Mouse (Mus musculus): ENCODE data around the gene Fam110a. TPM values are rescaled to one million over a fixed set of nuclear protein-coding genes. Genes with fewer than 3 reads are reported as not detected.

Fam110a gene
- total and polyA plus RNA-seq, 2 experiments, result 0.83 to 3.3 TPM

DNA sequence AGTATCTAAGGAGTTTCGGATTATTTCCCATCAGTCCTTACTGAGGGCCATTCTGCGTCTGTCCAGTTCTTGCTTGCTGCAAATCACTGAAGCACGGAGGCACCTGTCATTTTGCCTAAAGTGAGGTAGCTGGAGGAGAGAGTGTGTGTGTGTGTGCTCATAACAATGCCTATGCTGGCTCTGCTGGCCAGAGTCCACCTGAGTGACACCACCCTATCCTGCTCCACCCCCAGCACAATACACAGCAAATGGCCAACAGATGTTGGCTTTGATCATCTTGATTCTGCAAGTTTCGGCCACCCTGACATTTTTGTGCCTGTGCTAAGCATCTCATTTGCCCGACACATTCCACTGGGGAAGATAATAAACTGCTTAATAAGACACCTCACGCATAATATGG lies 1.5 kb downstream of the Fam110a start:
- peaks cover 3% of the 10 kb centered on the region; the same call in 1 of the 2 replicates for H3K79me2 ChIP-seq (ENCODE audit: control insufficient read depth, insufficient read depth, low read length)
- no peak overlapping the region for H3K9ac ChIP-seq (ENCODE audit: low read depth, low read length)
- no peak for DNase-seq (ENCODE audit: extremely low read depth, low read depth, low spot score)
- 75% methylated on average over 6 of the region's 6 CpGs for WGBS
- no peaks in the 10 kb centered on the region for H3K36me3 ChIP-seq (ENCODE audit: control insufficient read depth, insufficient read depth, low read length)
- H3K27me3 ChIP-seq (ENCODE audit: control insufficient read depth, insufficient read depth, low read length), result no peaks in the 10 kb centered on the region
- no peak overlapping the region for H3K4me3 ChIP-seq (ENCODE audit: insufficient read depth, low read depth, low read length)
- no peak for TF ChIP-seq CTCF (IDR thresholded peaks at IDR 0.05; ENCODE audit: low read depth, low read length)
- no peak for TF ChIP-seq POLR2A (IDR thresholded peaks at IDR 0.05; ENCODE audit: extremely low read depth, insufficient read depth, low read length)
- no peak overlapping the region for H3K27ac ChIP-seq (replicated peaks; ENCODE audit: insufficient read depth, low read depth, low read length)
- peaks cover 25% of the 10 kb centered on the region for H3K4me1 ChIP-seq (ENCODE audit: control insufficient read depth, insufficient read depth, low read length)

GRCm38 (mm10) chr2:151977689-151978440 lies 2.2 kb downstream of the Fam110a start:
- Histone ChIP-seq H3K9ac (ENCODE audit: low read depth, low read length) (no peak overlapping the region), H3K4me3 (ENCODE audit: insufficient read depth, low read depth, low read length) (no peak overlapping the region), H3K79me2 (ENCODE audit: control insufficient read depth, insufficient read depth, low read length) (peaks cover 3% of the 10 kb centered on the region; the same call in 1 of the 2 replicates), H3K4me1 (ENCODE audit: control insufficient read depth, insufficient read depth, low read length) (peaks cover 29% of the 10 kb centered on the region), H3K27ac (replicated peaks; ENCODE audit: insufficient read depth, low read depth, low read length) (no peak overlapping the region), H3K36me3 (ENCODE audit: control insufficient read depth, insufficient read depth, low read length) (no peaks in the 10 kb centered on the region), H3K27me3 (ENCODE audit: control insufficient read depth, insufficient read depth, low read length) (no peaks in the 10 kb centered on the region)
- TF ChIP-seq POLR2A (IDR thresholded peaks at IDR 0.05; ENCODE audit: extremely low read depth, insufficient read depth, low read length), result no peak
- TF ChIP-seq CTCF (IDR thresholded peaks at IDR 0.05; ENCODE audit: low read depth, low read length), result no peak
- DNase-seq (ENCODE audit: extremely low read depth, low read depth, low spot score), result peak; percentile 63
- WGBS, result 63% methylated on average over 4 of the region's 4 CpGs

- DNase-seq (ENCODE audit: extremely low read depth, low read depth, low spot score), result peak; percentile 93
- no peak for TF ChIP-seq POLR2A (IDR thresholded peaks at IDR 0.05; ENCODE audit: extremely low read depth, insufficient read depth, low read length)
- no peak for TF ChIP-seq CTCF (IDR thresholded peaks at IDR 0.05; ENCODE audit: low read depth, low read length)
- H3K79me2 ChIP-seq (ENCODE audit: control insufficient read depth, insufficient read depth, low read length), result peaks cover 3% of the 10 kb centered on the region; the same call in 1 of the 2 replicates
- no peak overlapping the region for H3K9ac ChIP-seq (ENCODE audit: low read depth, low read length)
- H3K27ac ChIP-seq (replicated peaks; ENCODE audit: insufficient read depth, low read depth, low read length), result no peak overlapping the region
- no peaks in the 10 kb centered on the region for H3K36me3 ChIP-seq (ENCODE audit: control insufficient read depth, insufficient read depth, low read length)
- no peak overlapping the region for H3K4me3 ChIP-seq (ENCODE audit: insufficient read depth, low read depth, low read length)
- peaks cover 31% of the 10 kb centered on the region for H3K4me1 ChIP-seq (ENCODE audit: control insufficient read depth, insufficient read depth, low read length)
- WGBS, result 22% methylated on average over 3 of the region's 3 CpGs
- H3K27me3 ChIP-seq (ENCODE audit: control insufficient read depth, insufficient read depth, low read length), result no peaks in the 10 kb centered on the region
These were observed 4.0 kb downstream of the Fam110a start for GRCm38 (mm10) chr2:151976067-151976466.

GRCm38 (mm10) chr2:151975295-151975694 lies 4.7 kb downstream of the Fam110a start:
- TF ChIP-seq POLR2A (IDR thresholded peaks at IDR 0.05; ENCODE audit: extremely low read depth, insufficient read depth, low read length) (no peak), CTCF (IDR thresholded peaks at IDR 0.05; ENCODE audit: low read depth, low read length) (no peak)
- H3K27me3 ChIP-seq (ENCODE audit: control insufficient read depth, insufficient read depth, low read length), result no peaks in the 10 kb centered on the region
- H3K4me1 ChIP-seq (ENCODE audit: control insufficient read depth, insufficient read depth, low read length), result peaks cover 31% of the 10 kb centered on the region
- no peak overlapping the region for H3K4me3 ChIP-seq (ENCODE audit: insufficient read depth, low read depth, low read length)
- DNase-seq (ENCODE audit: extremely low read depth, low read depth, low spot score), result no peak
- H3K27ac ChIP-seq (replicated peaks; ENCODE audit: insufficient read depth, low read depth, low read length), result no peak overlapping the region
- 93% methylated on average over 5 of the region's 5 CpGs for WGBS
- no peaks in the 10 kb centered on the region for H3K36me3 ChIP-seq (ENCODE audit: control insufficient read depth, insufficient read depth, low read length)
- no peak overlapping the region for H3K9ac ChIP-seq (ENCODE audit: low read depth, low read length)
- peaks cover 3% of the 10 kb centered on the region; the same call in 1 of the 2 replicates for H3K79me2 ChIP-seq (ENCODE audit: control insufficient read depth, insufficient read depth, low read length)

GRCm38 (mm10) chr2:151973595-151974562 lies 6.1 kb downstream of the Fam110a start:
- TF ChIP-seq POLR2A (IDR thresholded peaks at IDR 0.05; ENCODE audit: extremely low read depth, insufficient read depth, low read length), result no peak
- TF ChIP-seq CTCF (IDR thresholded peaks at IDR 0.05; ENCODE audit: low read depth, low read length), result peak; percentile 46; the same call in 1 of the 2 replicates
- Histone ChIP-seq H3K79me2 (ENCODE audit: control insufficient read depth, insufficient read depth, low read length) (no peaks in the 10 kb centered on the region), H3K9ac (ENCODE audit: low read depth, low read length) (peak overlapping the region; percentile 13; the same call in 1 of the 2 replicates), H3K27ac (replicated peaks; ENCODE audit: insufficient read depth, low read depth, low read length) (peak overlapping the region; percentile 5; the same call in 1 of the 2 replicates), H3K4me1 (ENCODE audit: control insufficient read depth, insufficient read depth, low read length) (peaks cover 24% of the 10 kb centered on the region), H3K4me3 (ENCODE audit: insufficient read depth, low read depth, low read length) (peak overlapping the region; percentile 53), H3K36me3 (ENCODE audit: control insufficient read depth, insufficient read depth, low read length) (no peaks in the 10 kb centered on the region), H3K27me3 (ENCODE audit: control insufficient read depth, insufficient read depth, low read length) (no peaks in the 10 kb centered on the region)
- DNase-seq (ENCODE audit: extremely low read depth, low read depth, low spot score), result peak; percentile 70
- WGBS, result 13% methylated on average over 36 of the region's 36 CpGs

Data from liver, adult 2 months (tissue).